Mouse (Mus musculus): ENCODE measurements at regions not wholly inside any gene's neighbourhood (a gene's known extent, or its start where the extent isn't known, plus 50 kb on each side); places are given as distances from the start of the nearest gene placed in this dataset.

DNA sequence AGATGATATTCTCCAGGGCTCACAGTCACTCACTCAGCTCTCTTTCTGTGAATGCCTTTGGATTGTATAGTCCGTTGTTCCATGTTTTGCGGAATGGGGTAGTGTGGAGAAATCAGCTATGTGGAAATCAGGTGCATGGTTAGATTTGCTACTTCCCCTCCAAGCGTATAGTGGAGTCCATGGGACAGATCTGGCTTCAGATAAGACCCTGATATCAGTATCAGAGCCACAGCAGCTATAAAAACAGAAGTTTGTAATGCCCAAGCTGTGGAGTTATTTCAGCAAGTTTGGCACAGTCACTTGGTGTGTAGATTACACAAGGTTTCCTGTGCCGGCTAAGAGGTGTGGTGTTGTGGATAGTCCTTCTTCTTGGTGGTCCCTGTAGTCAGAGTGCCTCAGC lies 359.6 kb upstream of the Nr3c2 start:
- no peak for ATAC-seq (ENCODE audit: low TSS enrichment)

- no peak for ATAC-seq (ENCODE audit: low TSS enrichment)
Observed at GRCm38 (mm10) chr8:76540611-76541010, 358.6 kb upstream of the Nr3c2 start.

DNA sequence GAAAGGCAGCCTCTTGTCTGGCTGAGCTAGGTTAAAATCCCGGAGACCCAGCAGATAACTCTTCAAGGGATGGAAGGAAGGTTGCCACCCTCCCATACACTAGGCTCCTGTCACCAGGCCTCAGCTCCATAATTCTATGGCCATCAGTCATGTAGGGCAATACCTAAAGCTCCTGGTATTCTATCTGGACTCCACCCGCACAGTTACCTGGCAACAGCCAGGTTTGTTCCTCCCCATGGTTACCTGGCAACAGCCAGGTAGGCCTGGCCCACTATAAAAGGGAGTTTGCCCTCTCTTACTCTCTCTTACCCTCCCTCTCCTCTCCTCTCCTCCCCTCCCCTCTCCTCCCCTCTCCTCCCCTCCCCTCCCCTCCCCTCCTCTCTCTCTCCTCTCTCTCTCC lies 347.6 kb upstream of the Nr3c2 start:
- no peak for ATAC-seq (ENCODE audit: low TSS enrichment)

GRCm38 (mm10) chr8:76601566-76601965 lies 297.7 kb upstream of the Nr3c2 start:
- ATAC-seq (ENCODE audit: low TSS enrichment): no peak

DNA sequence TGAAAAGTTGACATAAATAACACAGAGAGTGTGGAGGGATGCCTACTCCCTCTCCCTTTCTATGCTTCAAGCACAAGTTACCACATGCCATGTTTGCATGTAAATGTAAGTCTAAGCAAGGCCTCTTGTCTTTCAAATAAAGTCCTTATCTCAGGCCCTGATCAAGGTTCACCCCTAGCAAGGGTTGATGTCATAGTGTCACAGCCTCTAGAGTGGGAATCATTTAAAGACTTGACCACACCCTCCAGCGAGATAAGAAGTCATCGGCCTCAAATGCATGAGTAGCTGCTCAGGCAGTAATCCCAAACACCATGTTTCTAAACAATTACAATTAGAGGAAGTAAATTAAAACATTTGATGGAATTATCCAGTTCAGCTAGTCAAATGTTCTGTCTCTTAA lies 280.5 kb upstream of the Nr3c2 start:
- ATAC-seq (ENCODE audit: low TSS enrichment): no peak

DNA sequence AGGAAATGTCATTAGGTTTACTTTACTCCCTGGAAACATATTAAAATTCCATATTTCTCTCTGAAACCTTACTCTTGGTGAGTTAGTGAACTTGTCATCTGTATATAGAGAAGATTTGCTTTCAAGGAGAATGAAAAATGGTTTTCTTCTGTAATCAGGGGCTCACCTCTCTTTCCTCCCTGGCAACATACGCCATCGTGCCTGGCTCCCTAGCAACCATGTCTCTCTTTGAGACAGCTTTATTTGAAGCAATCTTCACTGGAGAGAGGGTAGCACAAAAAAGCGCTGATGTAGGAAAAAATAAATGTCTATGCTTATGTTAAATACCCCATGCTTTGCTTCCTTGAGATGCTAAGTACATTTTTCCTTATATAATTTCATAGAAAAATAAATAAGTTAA lies 278.4 kb upstream of the Nr3c2 start:
- ATAC-seq (ENCODE audit: low TSS enrichment): no peak

- ATAC-seq (ENCODE audit: low TSS enrichment): no peak
Observed at GRCm38 (mm10) chr8:76633086-76633485, 266.2 kb upstream of the Nr3c2 start.

All from frontal cortex, adult (tissue).